Mouse (Mus musculus) G1E (cell line): ENCODE data around the gene Hint1.

Source experiments
- CTCF ChIP-seq: IDR thresholded peaks from 2 replicates; pipeline ENCODE4 v1.5.1; 2012; ENCODE audit warnings: low read depth, low read length, inconsistent platforms, mixed read lengths
- GATA1 ChIP-seq: IDR thresholded peaks from 2 replicates; pipeline ENCODE4 v1.6.1; 2012; ENCODE audit warnings: borderline replicate concordance, low read length, inconsistent platforms, mixed read lengths
- POLR2AphosphoS5 ChIP-seq: IDR thresholded peaks from 2 replicates; pipeline ENCODE4 v1.6.1; 2012; ENCODE audit warnings: low read depth, low read length, inconsistent platforms; ENCODE audit not compliant: insufficient replicate concordance

GRCm38 (mm10) chr11:54913841-54914240 is 47.7 kb downstream of the Hint1 start:
- TF ChIP-seq CTCF (no peak), POLR2AphosphoS5 (no peak), GATA1 (no peak)
